ENCODE assay signal across 21 mouse cellular contexts in the genomic region with DNA sequence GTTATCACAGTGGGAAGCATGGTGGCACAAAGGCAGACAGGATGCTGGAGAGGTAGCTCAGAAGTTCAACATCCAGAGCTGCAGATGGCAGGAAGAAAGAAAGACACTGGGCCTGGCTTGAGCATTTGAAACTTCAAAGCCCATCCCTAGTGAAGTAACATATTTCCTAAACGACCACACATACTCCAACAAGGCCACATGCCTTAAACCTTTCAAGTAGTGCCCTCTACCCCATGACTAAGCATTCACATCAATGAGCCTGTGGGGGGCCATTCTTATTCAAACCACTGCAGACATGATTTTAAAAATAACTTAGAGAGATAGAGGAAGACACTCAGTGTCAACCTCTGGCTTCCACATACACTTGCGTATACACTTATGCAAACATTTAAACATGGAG. TPM values are rescaled to one million over a fixed set of nuclear protein-coding genes. Genes with fewer than 3 reads are reported as not detected.
DNase-seq lines count a peak whose midpoint lies in the region; TF ChIP-seq lines count a peak whose summit lies in the region.
"Had no signal": no experiment of that assay in that cellular context is flagged by ENCODE, and none has a peak within 500 bp of the region (broad histone marks: within the 10 kb centered on the region; RNA-seq: fewer than 3 reads in every experiment).

No protein-coding gene starts in this region.

- peaks cover 12% of the 10 kb centered on the region for H3K4me1 ChIP-seq in testis, adult 2 months (ENCODE audit: control insufficient read depth, insufficient read depth, low read length)
- H3K4me1 ChIP-seq in ES-E14 (ENCODE audit: control insufficient read depth in 2 of 2, insufficient read depth in 2 of 2, low read length in 2 of 2, poor library complexity in 1 of 2), result peaks cover 3 to 11% of the 10 kb centered on the region in 2 experiments
- H3K4me1 ChIP-seq: embryonic facial prominence, embryonic 12.5 days had no signal

- H3K4me3 ChIP-seq in testis, adult 2 months (ENCODE audit: control insufficient read depth, low read depth, low read length), result peak overlapping the region; percentile 22; the same call in 1 of the 2 replicates
- no peak overlapping the region for H3K4me3 ChIP-seq in ES-E14 (ENCODE audit: insufficient read depth in 1 of 2, low read depth in 1 of 2, low read length in 2 of 2, poor library complexity in 1 of 2, severe bottlenecking in 1 of 2)
- H3K4me3 ChIP-seq: embryonic facial prominence, embryonic 10.5 days; embryonic facial prominence, embryonic 12.5 days; forebrain, embryonic 13.5 days; forebrain, embryonic 15.5 days had no signal

- intact Hi-C loops in heart, postnatal 10 days (cut with DNase I), result no loop called here

- in situ Hi-C loops in ES-E14 (cut with MboI; ENCODE audit: low sequenced_read_pairs in 2 of 2, unreplicated experiment in 2 of 2), result no loop called here

- H3K9me3 ChIP-seq in ES-E14 (ENCODE audit: control insufficient read depth, insufficient read depth, low read depth, low read length), result no peaks in the 10 kb centered on the region
- H3K9me3 ChIP-seq: embryonic facial prominence, embryonic 10.5 days; embryonic facial prominence, embryonic 12.5 days; forebrain, embryonic 13.5 days; forebrain, embryonic 15.5 days had no signal

- H3K27ac ChIP-seq in testis, adult 2 months (ENCODE audit: control insufficient read depth, insufficient read depth, low read depth, low read length), result no peak overlapping the region
- H3K27ac ChIP-seq in ES-E14 (ENCODE audit: insufficient read depth, low read depth, low read length, poor library complexity, severe bottlenecking), result no peak overlapping the region; the same call in 1 of the 2 replicates
- H3K27ac ChIP-seq: embryonic facial prominence, embryonic 10.5 days; embryonic facial prominence, embryonic 12.5 days; forebrain, embryonic 13.5 days; forebrain, embryonic 15.5 days had no signal

- no peaks in the 10 kb centered on the region for H3K27me3 ChIP-seq in testis, adult 2 months (ENCODE audit: control insufficient read depth, insufficient read depth, low read length)
- H3K27me3 ChIP-seq: embryonic facial prominence, embryonic 12.5 days; forebrain, embryonic 15.5 days; Patski had no signal

- no peak overlapping the region for H3K9ac ChIP-seq in ES-E14 (ENCODE audit: insufficient read depth, low read depth, low read length, poor library complexity, severe bottlenecking)
- H3K9ac ChIP-seq: embryonic facial prominence, embryonic 12.5 days; forebrain, embryonic 13.5 days; forebrain, embryonic 15.5 days; forebrain, postnatal 0 days had no signal

- TF ChIP-seq POLR2A in testis, adult 2 months (IDR thresholded peaks at IDR 0.05; ENCODE audit: control insufficient read depth, low read depth, low read length), result no peak

- H3K36me3 ChIP-seq in testis, adult 2 months (ENCODE audit: control insufficient read depth, insufficient read depth, low read length), result no peaks in the 10 kb centered on the region
- H3K36me3 ChIP-seq in ES-E14 (ENCODE audit: control insufficient read depth, insufficient read depth, low read length, poor library complexity, severe bottlenecking), result no peaks in the 10 kb centered on the region
- H3K36me3 ChIP-seq: embryonic facial prominence, embryonic 10.5 days; embryonic facial prominence, embryonic 12.5 days; forebrain, embryonic 15.5 days; G1E had no signal

- TF ChIP-seq CTCF in testis, adult 2 months (IDR thresholded peaks at IDR 0.05; ENCODE audit: control insufficient read depth, insufficient read depth, insufficient replicate concordance, low read depth, low read length), result no peak

- no peak for DNase-seq in testis, postnatal 10 days (ENCODE audit: low spot score)
- no peak for DNase-seq in ES-E14 (ENCODE audit: low read depth, low spot score)
- DNase-seq in ZHBTc4 (ENCODE audit: low read depth, low spot score), result peak; percentile 70
- DNase-seq in B cell, adult 2 months, result no peak
- no peak for DNase-seq in heart, postnatal 10 days
- DNase-seq: adrenal gland, adult 8-10 months; adrenal gland, postnatal 36 days; cerebellum, adult 11-12 months; cerebellum, adult 2 months; cerebellum, adult 9-10 months; cerebellum, postnatal 10 days; cerebellum, postnatal 25 days; forebrain, postnatal 0 days had no signal

TF ChIP-seq in ES-E14, 5 proteins besides CTCF, POLR2A, EP300 and RAD21:
- no peak for TF ChIP-seq CHD2 (IDR thresholded peaks at IDR 0.05; ENCODE audit: low read depth, low read length)
- no peak for TF ChIP-seq ZC3H11A (IDR thresholded peaks at IDR 0.05; ENCODE audit: borderline replicate concordance, low read depth, low read length)
- TF ChIP-seq MAFK (IDR thresholded peaks at IDR 0.05; ENCODE audit: insufficient read depth, low read depth, low read length), result peak; percentile 64; the same call in 1 of the 2 replicates

RNA-seq across cellular contexts. Expression of gene Marveld1, which starts 4.4 kb away (rescaled TPM):
- 5.5 and 5.9 TPM in 2 replicates for polyA plus RNA-seq in testis, adult 2 months (2012; rRNA removed)
- total RNA-seq in ES-E14 (2012; rRNA removed), result 39.8 and 56.3 TPM in 2 replicates
- 10 to 100 TPM; 30.3 to 31.2 TPM for total RNA-seq in heart, postnatal 10 days (2021)
- polyA plus RNA-seq: G1E had no signal

RNA-seq across cellular contexts. Expression of gene Avpi1, which starts 13.9 kb away (rescaled TPM):
- polyA plus RNA-seq in testis, adult 2 months (2012; rRNA removed), result 8.4 and 10.8 TPM in 2 replicates
- total RNA-seq in ES-E14 (2012; rRNA removed), result 98.8 and 99.2 TPM in 2 replicates
- total RNA-seq in heart, postnatal 10 days (2021), result 10 to 100 TPM; 10.9 to 13.1 TPM

RNA-seq across cellular contexts. Expression of gene Zfyve27, which starts 21.0 kb away (rescaled TPM):
- 57.8 and 60.3 TPM in 2 replicates for polyA plus RNA-seq in testis, adult 2 months (2012; rRNA removed)
- 45.9 and 78.1 TPM in 2 replicates for total RNA-seq in ES-E14 (2012; rRNA removed)
- 10 to 100 TPM; 27.6 to 29.6 TPM for total RNA-seq in heart, postnatal 10 days (2021)

RNA-seq across cellular contexts. Expression of gene Pi4k2a, which starts 52.5 kb away (rescaled TPM):
- 27.2 and 27.8 TPM in 2 replicates for polyA plus RNA-seq in testis, adult 2 months (2012; rRNA removed)
- total RNA-seq in ES-E14 (2012; rRNA removed), result 23.2 and 23.4 TPM in 2 replicates
- total RNA-seq in heart, postnatal 10 days (2021), result 10 to 100 TPM; 16.1 to 17.9 TPM

RNA-seq across cellular contexts. Expression of gene Morn4, which starts 56.6 kb away (rescaled TPM):
- polyA plus RNA-seq in testis, adult 2 months (2012; rRNA removed), result 190 TPM in 2 replicates
- 2.9 and 3.1 TPM in 2 replicates for total RNA-seq in ES-E14 (2012; rRNA removed)
- 1 to 10 TPM; 5.9 to 7.4 TPM for total RNA-seq in heart, postnatal 10 days (2021)
- polyA plus RNA-seq: activated CD4-positive, CD25-positive, alpha-beta regulatory T cell, adult 4 months had no signal
